Mouse (Mus musculus): ENCODE results near the gene 1810055G02Rik. TPM values are rescaled to one million over a fixed set of nuclear protein-coding genes. Genes with fewer than 3 reads are reported as not detected.

The 1810055G02Rik gene
- total and polyA plus RNA-seq, 3 experiments: 5.6 to 9.5 (median 7.9) TPM

GRCm38 (mm10) chr19:3674122-3674855, 33.8 kb upstream of the 1810055G02Rik start:
- Histone ChIP-seq H3K4me3 (replicated peaks in 1 of 3; ENCODE audit: low read depth in 2 of 3, low read length in 2 of 3, poor library complexity in 1 of 3) (no peak overlapping the region), H3K27ac (ENCODE audit: insufficient read depth, low read depth) (no peak overlapping the region), H3K4me2 (ENCODE audit: insufficient read depth, low read depth, poor library complexity, severe bottlenecking) (no peak overlapping the region), H3K79me2 (replicated peaks; ENCODE audit: control insufficient read depth, extremely low read depth, insufficient read depth, poor library complexity, severe bottlenecking) (no peaks in the 10 kb centered on the region), H3K27me3 (replicated peaks) (no peaks in the 10 kb centered on the region), H3K36me3 (replicated peaks in 1 of 2; ENCODE audit: control insufficient read depth in 1 of 2, insufficient read depth in 1 of 2, low read length in 1 of 2) (no peaks in the 10 kb centered on the region), H3K9me3 (replicated peaks; ENCODE audit: low read length) (peaks cover 9% of the 10 kb centered on the region), H3K9ac (ENCODE audit: insufficient read depth, low read depth) (no peak overlapping the region), H3K4me1 (ENCODE audit: control insufficient read depth in 1 of 2, insufficient read depth in 2 of 2) (no peaks in the 10 kb centered on the region)
- in situ Hi-C loops (cut with MboI; ENCODE audit: low pct_ligation_motif_present, low pct_unique_long_range_greater_than_20kb, low sequenced_read_pairs): no loop called here
- DNase-seq (ENCODE audit: extremely low read depth): no peak
- TF ChIP-seq ZNF384 (IDR thresholded peaks at IDR 0.05; ENCODE audit: low read depth, low read length): no peak
- TF ChIP-seq TBP (conservative IDR thresholded peaks at IDR 0.05; ENCODE audit: low read depth, low read length): no peak
- no peak for TF ChIP-seq RAD21 (IDR thresholded peaks at IDR 0.05; ENCODE audit: low read depth, low read length)
- no peak for TF ChIP-seq NRF1 (IDR thresholded peaks at IDR 0.05; ENCODE audit: low read depth, low read length)
- no peak for TF ChIP-seq POLR2A (IDR thresholded peaks at IDR 0.05; ENCODE audit: low read depth, low read length)
- no peak for TF ChIP-seq MYC (IDR thresholded peaks at IDR 0.05; ENCODE audit: low read depth, low read length)
- TF ChIP-seq MEF2A (IDR thresholded peaks at IDR 0.05; ENCODE audit: borderline replicate concordance, low read depth, low read length): no peak
- TF ChIP-seq CHD2 (IDR thresholded peaks at IDR 0.05; ENCODE audit: low read length): no peak
- TF ChIP-seq E2F4 (IDR thresholded peaks at IDR 0.05; ENCODE audit: insufficient replicate concordance, low read depth, low read length): no peak
- TF ChIP-seq USF1 (IDR thresholded peaks at IDR 0.05; ENCODE audit: low read depth, low read length): no peak
- no peak for TF ChIP-seq ZC3H11A (IDR thresholded peaks at IDR 0.05; ENCODE audit: low read depth, low read length)
- no peak for TF ChIP-seq BHLHE40 (IDR thresholded peaks at IDR 0.05; ENCODE audit: low read depth, low read length)
- no peak for TF ChIP-seq CTCF (conservative IDR thresholded peaks at IDR 0.05 in 1 of 2, IDR thresholded peaks at IDR 0.05 in 1 of 2; ENCODE audit: low read depth in 2 of 2, low read length in 2 of 2)
- no peak for TF ChIP-seq SMC3 (IDR thresholded peaks at IDR 0.05; ENCODE audit: low read depth, low read length)
- TF ChIP-seq EP300 (IDR thresholded peaks at IDR 0.05; ENCODE audit: low read length): no peak
- TF ChIP-seq KAT2A (IDR thresholded peaks at IDR 0.05; ENCODE audit: insufficient replicate concordance, low read length): no peak
- no peak for TF ChIP-seq JUND (conservative IDR thresholded peaks at IDR 0.05; ENCODE audit: low read depth, low read length)
- TF ChIP-seq UBTF (IDR thresholded peaks at IDR 0.05; ENCODE audit: low read depth, low read length): no peak
- TF ChIP-seq JUN (IDR thresholded peaks at IDR 0.05; ENCODE audit: insufficient read depth, low read depth, low read length): no peak
- dilution Hi-C loops (cut with MboI; ENCODE audit: extremely low pct_ligation_motif_present, extremely low pct_unique_long_range_greater_than_20kb, low sequenced_read_pairs): no loop called here

GRCm38 (mm10) chr19:3680732-3681131, 27.4 kb upstream of the 1810055G02Rik start:
- no peak overlapping the region for H3K27ac ChIP-seq (ENCODE audit: insufficient read depth, low read depth)
- no peak overlapping the region for H3K4me2 ChIP-seq (ENCODE audit: insufficient read depth, low read depth, poor library complexity, severe bottlenecking)
- in situ Hi-C loops (cut with MboI; ENCODE audit: low pct_ligation_motif_present, low pct_unique_long_range_greater_than_20kb, low sequenced_read_pairs): no loop called here

More at GRCm38 (mm10) chr19:3680732-3681131, 27.4 kb upstream of the 1810055G02Rik start:
- Histone ChIP-seq H3K36me3 (replicated peaks in 1 of 2; ENCODE audit: control insufficient read depth in 1 of 2, insufficient read depth in 1 of 2, low read length in 1 of 2) (no peaks in the 10 kb centered on the region), H3K4me1 (ENCODE audit: control insufficient read depth in 1 of 2, insufficient read depth in 2 of 2) (peaks cover 0 to 5% of the 10 kb centered on the region in 2 experiments; a peak in 1 of 4 replicates), H3K79me2 (replicated peaks; ENCODE audit: control insufficient read depth, extremely low read depth, insufficient read depth, poor library complexity, severe bottlenecking) (no peaks in the 10 kb centered on the region), H3K9me3 (replicated peaks; ENCODE audit: low read length) (no peaks in the 10 kb centered on the region), H3K9ac (ENCODE audit: insufficient read depth, low read depth) (no peak overlapping the region), H3K4me3 (replicated peaks in 1 of 3; ENCODE audit: low read depth in 2 of 3, low read length in 2 of 3, poor library complexity in 1 of 3) (no peak overlapping the region), H3K27me3 (replicated peaks) (peaks cover 16% of the 10 kb centered on the region)
- dilution Hi-C loops (cut with MboI; ENCODE audit: extremely low pct_ligation_motif_present, extremely low pct_unique_long_range_greater_than_20kb, low sequenced_read_pairs): no loop called here
- DNase-seq (ENCODE audit: extremely low read depth): no peak
- TF ChIP-seq ELF1 (IDR thresholded peaks at IDR 0.05; ENCODE audit: low read depth, low read length) (no peak), UBTF (IDR thresholded peaks at IDR 0.05; ENCODE audit: low read depth, low read length) (no peak), MXI1 (IDR thresholded peaks at IDR 0.05; ENCODE audit: low read depth, low read length) (no peak), CHD1 (IDR thresholded peaks at IDR 0.05; ENCODE audit: low read depth, low read length) (no peak), MAZ (IDR thresholded peaks at IDR 0.05; ENCODE audit: low read depth, low read length) (no peak), ETS1 (conservative IDR thresholded peaks at IDR 0.05; ENCODE audit: low read depth, low read length) (no peak), IRF4 (IDR thresholded peaks at IDR 0.05; ENCODE audit: low read depth, low read length) (no peak), MYC (IDR thresholded peaks at IDR 0.05; ENCODE audit: low read depth, low read length) (no peak), E2F4 (IDR thresholded peaks at IDR 0.05; ENCODE audit: insufficient replicate concordance, low read depth, low read length) (no peak), EP300 (IDR thresholded peaks at IDR 0.05; ENCODE audit: low read length) (no peak), USF1 (IDR thresholded peaks at IDR 0.05; ENCODE audit: low read depth, low read length) (no peak)

All from CH12.LX (cell line).